Mouse (Mus musculus) liver, embryonic 14.5 days (tissue): ENCODE measurements around the gene Noxa1. TPM values are rescaled to one million over a fixed set of nuclear protein-coding genes. Genes with fewer than 3 reads are reported as not detected.

Experiments used
- ATAC-seq: fragments of 200-750 bp; cut with Nextera tagmentation; 2 replicates; pipeline ENCODE4 v1.8.0; 2017; ENCODE audit warnings: moderate number of reproducible peaks, mild to moderate bottlenecking, moderate library complexity; ENCODE audit not compliant: insufficient read depth
- DNase-seq, 3 experiments: peaks; one replicate each; pipeline ENCODE4 v3.0.0-alpha.2; 2012 to 2013; ENCODE audit warnings: low read depth in 3 of 3, low spot score in 3 of 3
- H3K27ac ChIP-seq: fragments of 300-500 bp; sonication (generic); 2 replicates; pipeline ENCODE4 v1.5.1; 2014; ENCODE audit warnings: moderate library complexity, mild to moderate bottlenecking, control low read depth, inconsistent platforms
- H3K27me3 ChIP-seq: fragments of 300-500 bp; sonication (generic); 2 replicates; pipeline ENCODE4 v1.6.1; 2014; ENCODE audit warnings: mild to moderate bottlenecking, low read length, moderate library complexity; ENCODE audit not compliant: control insufficient read depth, insufficient read depth
- H3K36me3 ChIP-seq: fragments of 300-500 bp; sonication (generic); replicated peaks from 2 replicates; pipeline ENCODE4 v1.6.1; 2014; ENCODE audit warnings: low read depth; ENCODE audit not compliant: control insufficient read depth, insufficient read depth
- H3K4me1 ChIP-seq, 2 experiments: fragments of 200-500 bp in 1 of 2; fragments of 300-500 bp in 1 of 2; sonication (generic) in 1 of 2; replicated peaks; 2 replicates each; pipeline ENCODE4 v1.6.1; 2012 to 2014; ENCODE audit warnings: antibody characterized with exemption in 1 of 2, inconsistent platforms in 1 of 2, low read length in 1 of 2; ENCODE audit not compliant: control insufficient read depth in 2 of 2, insufficient read depth in 2 of 2
- H3K4me2 ChIP-seq: fragments of 300-500 bp; sonication (generic); 2 replicates; pipeline ENCODE4 v1.6.1; 2014; ENCODE audit warnings: low read depth, mild to moderate bottlenecking, control low read depth, moderate library complexity
- H3K4me3 ChIP-seq, 2 experiments: fragments of 200-500 bp in 1 of 2; fragments of 300-500 bp in 1 of 2; sonication (generic) in 1 of 2; 2 replicates each; pipeline ENCODE4 v1.5.1; 2012 to 2014; ENCODE audit warnings: low read depth in 2 of 2, low read length in 2 of 2, mild to moderate bottlenecking in 2 of 2, control low read depth in 1 of 2, inconsistent platforms in 1 of 2, moderate library complexity in 1 of 2; ENCODE audit not compliant: insufficient read depth in 1 of 2
- H3K9ac ChIP-seq: fragments of 300-500 bp; sonication (generic); replicated peaks from 2 replicates; pipeline ENCODE4 v1.6.1; 2014; ENCODE audit warnings: mild to moderate bottlenecking, control low read depth, moderate library complexity
- H3K9me3 ChIP-seq: fragments of 300-500 bp; sonication (generic); 2 replicates; pipeline ENCODE4 v1.6.1; 2016; ENCODE audit warnings: low read length, mixed read lengths; ENCODE audit not compliant: control insufficient read depth
- CTCF ChIP-seq: IDR thresholded peaks from 2 replicates; pipeline ENCODE4 v1.5.1; 2016; ENCODE audit warnings: antibody characterized with exemption, low read depth, control low read depth
- EP300 ChIP-seq: IDR thresholded peaks from 2 replicates; pipeline ENCODE4 v1.6.1; 2016; ENCODE audit warnings: antibody characterized with exemption, low read depth
- WGBS: fragments of 180-500 bp; shearing (Covaris S2); extraction: QIAGEN DNeasy Blood & Tissue Kit; methylation state at CpG from one replicate; pipeline ENCODE4 v1.1.7; 2014; ENCODE audit not compliant: insufficient replicate concordance; 5-methylcytosine and 5-hydroxymethylcytosine counted together
- polyA plus RNA-seq, 2 experiments: library from polyadenylated mRNA; depleted of rRNA in 1 of 2; stranded (reverse) in 1 of 2; unstranded in 1 of 2; fragments of >200 nt; fragmentation: Nextera tagmentation in 1 of 2; extraction: Ambion mirVana in 1 of 2; gene quantifications; 2 replicates each; pipeline versions ENCODE4 v1.2.1 to v1.2.3; 2012 to 2014

The Noxa1 gene
- polyA plus RNA-seq, 2 experiments, result 1.1 to 1.8 TPM

DNA sequence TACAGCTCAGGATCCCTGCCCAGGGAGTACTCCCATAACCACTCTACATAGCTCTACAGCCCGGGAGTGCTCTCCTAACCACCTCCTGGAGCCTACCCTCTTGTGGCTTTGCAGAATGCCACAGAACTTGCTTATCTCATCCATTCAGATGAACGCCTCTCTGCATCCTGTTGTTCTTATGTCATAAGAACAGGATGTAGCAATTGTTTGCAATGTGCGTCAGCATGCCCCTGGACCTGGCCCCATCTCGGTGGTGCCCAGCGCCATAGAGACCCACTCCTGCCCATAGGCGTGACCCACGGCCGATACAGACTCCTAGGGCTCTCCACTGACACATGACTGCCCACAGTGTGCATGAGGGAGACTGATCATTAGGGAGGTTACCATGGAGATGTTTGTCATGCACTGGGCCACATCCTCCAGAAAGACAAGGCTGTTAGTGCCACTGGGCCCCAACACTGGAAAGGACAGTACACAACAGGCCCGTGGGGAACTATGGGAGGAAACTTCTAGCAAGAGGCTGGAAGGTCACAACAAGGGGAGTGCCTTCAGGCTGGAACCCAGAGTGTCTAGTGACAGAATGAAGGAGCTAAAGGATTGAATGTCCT, 16.3 kb upstream of the Noxa1 start:
- no peaks in the 10 kb centered on the region for H3K27me3 ChIP-seq
- peak; percentile 37 to 56 (median 49) for DNase-seq
- H3K9ac ChIP-seq, result no peak overlapping the region
- H3K4me2 ChIP-seq, result no peak overlapping the region; the same call in 1 of the 2 replicates
- H3K36me3 ChIP-seq, result no peaks in the 10 kb centered on the region
- peaks cover 19 to 52% of the 10 kb centered on the region in 2 experiments for H3K4me1 ChIP-seq
- no peak for TF ChIP-seq CTCF
- TF ChIP-seq EP300, result peak; percentile 70
- WGBS, result 3% methylated on average over 9 of the region's 9 CpGs
- no peak overlapping the region for H3K4me3 ChIP-seq
- peak overlapping the region; percentile 49 for H3K27ac ChIP-seq
- H3K9me3 ChIP-seq, result no peaks in the 10 kb centered on the region
- ATAC-seq, result peak; percentile 81

DNA sequence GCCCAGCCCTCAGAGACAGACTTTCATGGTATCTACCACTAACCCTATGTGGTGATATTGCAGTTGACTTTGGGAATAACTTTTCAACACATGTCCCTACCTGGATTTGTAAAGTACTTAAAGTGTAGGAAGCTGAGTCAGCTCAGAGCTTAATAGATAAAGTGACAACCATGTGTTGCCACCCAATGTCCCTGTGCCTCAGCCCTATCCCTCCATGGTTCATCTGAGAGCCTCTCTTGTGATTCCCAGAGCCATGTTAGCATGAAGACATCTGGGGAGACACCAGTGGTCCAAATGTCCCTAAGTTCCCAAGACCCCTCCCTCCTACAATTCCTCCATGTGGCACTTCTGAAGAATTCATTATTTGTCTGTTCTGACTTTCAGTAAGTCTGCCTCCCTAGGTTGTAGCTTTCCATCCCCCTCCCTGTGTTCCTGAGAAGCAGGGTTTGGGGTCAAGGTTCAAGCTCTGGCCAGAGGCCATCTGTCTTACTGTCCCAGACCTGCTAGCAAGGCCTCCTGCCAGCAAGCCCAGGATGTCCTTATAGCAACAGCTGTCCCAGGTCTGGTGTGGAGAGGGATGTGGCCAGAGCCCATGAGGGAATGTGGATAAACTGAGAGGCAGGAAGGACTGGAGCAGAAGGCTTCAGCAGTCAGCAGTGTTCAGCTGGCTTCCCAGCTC, 15.7 kb upstream of the Noxa1 start:
- ATAC-seq (no peak), DNase-seq (no peak)
- peaks cover 19 to 48% of the 10 kb centered on the region in 2 experiments for H3K4me1 ChIP-seq
- H3K4me2 ChIP-seq, result no peak overlapping the region
- H3K9ac ChIP-seq, result no peak overlapping the region
- no peak for TF ChIP-seq CTCF
- TF ChIP-seq EP300, result no peak
- peak overlapping the region; percentile 49 for H3K27ac ChIP-seq
- no peaks in the 10 kb centered on the region for H3K27me3 ChIP-seq
- no peak overlapping the region for H3K4me3 ChIP-seq
- no peaks in the 10 kb centered on the region for H3K36me3 ChIP-seq
- no peaks in the 10 kb centered on the region for H3K9me3 ChIP-seq

DNA sequence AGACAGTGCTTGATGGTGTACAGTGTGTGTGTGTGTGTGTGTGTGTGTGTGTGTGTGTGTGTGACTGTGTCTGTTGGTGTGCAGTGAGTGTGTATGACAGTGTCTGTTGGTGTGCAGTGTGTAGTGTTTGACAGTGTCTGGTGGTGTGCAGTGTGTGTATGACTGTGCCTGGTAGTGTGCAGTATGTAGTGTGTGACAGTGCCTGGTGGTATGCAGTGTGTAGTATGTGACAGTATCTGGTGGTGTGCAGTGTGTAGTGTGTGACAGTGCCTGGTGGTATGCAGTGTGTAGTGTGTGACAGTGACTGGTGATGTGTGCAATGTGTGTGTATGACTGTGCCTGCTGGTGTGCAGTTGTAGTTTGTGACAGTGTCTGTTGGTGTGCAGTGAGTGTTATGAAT, 14.5 kb upstream of the Noxa1 start:
- no peak for ATAC-seq
- H3K4me1 ChIP-seq, result peaks cover 15 to 42% of the 10 kb centered on the region in 2 experiments
- H3K9ac ChIP-seq, result no peak overlapping the region
- H3K27ac ChIP-seq, result no peak overlapping the region
- TF ChIP-seq EP300, result no peak
- no peak for DNase-seq
- no peaks in the 10 kb centered on the region for H3K9me3 ChIP-seq
- no peak overlapping the region for H3K4me2 ChIP-seq
- H3K4me3 ChIP-seq, result no peak overlapping the region
- no peaks in the 10 kb centered on the region for H3K36me3 ChIP-seq
- no peaks in the 10 kb centered on the region for H3K27me3 ChIP-seq

DNA sequence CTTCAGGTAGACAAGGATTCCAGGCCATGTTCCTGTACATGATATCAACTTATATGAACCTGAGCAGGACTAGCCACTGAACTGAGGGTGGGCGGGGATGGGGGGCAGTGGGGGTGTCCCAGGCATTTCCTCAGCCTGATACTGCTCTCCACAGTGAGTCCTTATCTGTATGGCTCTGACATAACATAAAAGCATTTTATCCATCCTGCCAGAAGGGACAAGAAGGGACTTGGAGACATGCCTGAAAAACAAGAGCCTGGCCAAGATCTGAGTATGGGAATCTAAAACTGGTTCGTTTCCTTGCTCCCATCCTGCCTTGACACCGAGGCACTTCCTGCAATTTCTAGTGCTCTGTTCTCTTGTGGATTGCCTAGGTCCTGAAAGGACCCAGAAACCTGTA, 11.1 kb upstream of the Noxa1 start:
- Histone ChIP-seq H3K27ac (no peak overlapping the region), H3K4me1 (peaks cover 8 to 30% of the 10 kb centered on the region in 2 experiments), H3K36me3 (no peaks in the 10 kb centered on the region), H3K9me3 (no peaks in the 10 kb centered on the region), H3K4me2 (no peak overlapping the region), H3K9ac (no peak overlapping the region), H3K4me3 (no peak overlapping the region), H3K27me3 (no peaks in the 10 kb centered on the region)
- ATAC-seq (peak; percentile 71), DNase-seq (peak in 1 of 3 experiments; percentile 18)
- 19% methylated on average over 3 of the region's 3 CpGs for WGBS
- TF ChIP-seq EP300 (no peak), CTCF (no peak)

DNA sequence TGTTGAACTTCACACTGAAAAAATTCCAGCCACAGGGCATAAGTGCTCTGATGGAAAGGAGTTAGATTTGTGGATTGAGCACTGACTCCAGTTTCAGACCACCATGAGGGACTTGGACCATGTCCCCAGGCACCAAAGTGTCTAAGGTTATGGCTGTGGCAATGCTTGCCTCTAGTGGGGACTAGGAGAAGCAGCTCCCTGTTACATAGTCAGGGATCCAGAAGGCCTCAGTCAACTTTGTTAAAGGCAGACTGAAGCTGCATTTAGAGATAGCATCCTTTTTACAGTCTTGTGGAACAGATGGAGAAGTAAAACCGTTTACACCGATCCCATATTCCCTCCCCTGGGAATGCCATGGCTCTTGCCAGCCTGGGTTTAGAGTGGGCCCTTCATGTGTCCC, 9.2 kb upstream of the Noxa1 start:
- H3K4me3 ChIP-seq, result no peak overlapping the region
- H3K4me2 ChIP-seq, result no peak overlapping the region
- no peak overlapping the region for H3K9ac ChIP-seq
- no peak overlapping the region for H3K27ac ChIP-seq
- DNase-seq, result no peak
- H3K36me3 ChIP-seq, result no peaks in the 10 kb centered on the region
- no peaks in the 10 kb centered on the region for H3K27me3 ChIP-seq
- no peak for ATAC-seq
- no peaks in the 10 kb centered on the region for H3K9me3 ChIP-seq
- 73% methylated on average over 2 of the region's 2 CpGs for WGBS
- TF ChIP-seq EP300 (no peak), CTCF (no peak)
- H3K4me1 ChIP-seq, result peaks cover 0 to 17% of the 10 kb centered on the region in 2 experiments; a peak in 3 of 4 replicates
